Mouse (Mus musculus) adrenal gland, adult 18-20 months (tissue): ENCODE measurements around the gene Nol9. TPM values are rescaled to one million over a fixed set of nuclear protein-coding genes. Genes with fewer than 3 reads are reported as not detected.
A peak's percentile ranks its signal among the peaks of the same experiment; 100 is the strongest.
"Not testable (repeated sequence)": the region's sequence is repeated elsewhere in the genome, so short reads cannot be mapped to it uniquely, and the experiment has no call there.

Source experiments
- DNase-seq, 2 experiments: peaks; one replicate each; pipeline ENCODE4 v3.0.0; 2021 to 2022; ENCODE audit warnings: low spot score in 2 of 2
- total RNA-seq, 2 experiments: library from RNA; stranded (reverse); gene quantifications; 1 replicate in 1 of 2; 2 replicates in 1 of 2; pipeline ENCODE4 v1.2.3; 2021

Nol9 gene
- total RNA-seq, 2 experiments from 2014 or later, result 23.6 to 33.5 TPM

DNA sequence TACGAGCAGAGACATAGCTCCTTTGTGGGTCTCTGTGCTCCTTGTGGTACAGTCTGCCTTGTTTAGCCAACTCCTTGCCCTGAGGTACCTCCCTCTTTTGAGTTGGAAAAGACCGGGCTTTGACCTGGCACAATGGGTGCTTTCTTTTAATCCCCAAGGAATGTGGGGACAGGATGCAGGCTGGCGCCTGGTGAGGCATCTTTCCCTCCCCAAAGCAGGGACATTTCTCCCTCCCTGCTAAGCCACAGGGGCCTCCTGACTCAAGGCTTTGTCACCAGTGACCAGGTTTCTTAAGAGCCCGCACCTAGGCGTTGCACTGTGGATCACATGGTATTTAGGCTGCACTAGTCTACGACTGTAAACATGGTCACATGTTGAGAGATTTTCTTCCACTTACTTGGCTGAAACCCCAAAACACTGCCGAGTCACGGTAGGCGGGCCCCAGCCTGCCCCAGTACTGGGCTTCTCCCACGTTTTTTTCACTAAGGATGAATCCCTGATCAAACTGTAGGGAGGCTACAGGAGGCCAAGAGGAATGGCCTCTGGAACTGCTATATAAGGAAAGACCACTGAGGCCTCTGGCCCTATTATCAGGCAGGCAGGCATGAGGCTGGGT, 28.9 kb upstream of the Nol9 start:
- peak in 1 of 2 experiments; percentile 43 for DNase-seq

DNA sequence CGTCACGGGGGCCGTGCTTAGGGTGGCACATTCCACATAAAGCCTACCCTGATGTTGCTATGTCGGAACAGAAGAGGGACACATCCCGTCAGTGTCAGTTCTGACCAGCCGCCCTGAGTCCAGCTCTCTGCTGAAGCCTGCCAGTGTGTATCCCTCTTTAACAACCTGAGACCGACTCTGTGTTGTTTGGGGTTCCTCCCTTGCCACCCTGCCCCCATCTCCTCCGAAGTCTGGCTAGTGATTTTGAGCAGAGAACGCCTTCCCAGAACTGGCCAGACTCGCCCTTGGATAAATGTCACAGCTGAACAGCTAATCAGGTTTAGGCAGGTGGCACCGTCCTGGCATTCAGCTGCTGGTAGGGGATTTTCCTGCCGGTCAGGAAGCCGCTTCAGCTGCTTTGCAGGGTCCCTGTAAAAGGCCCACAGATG, 28.4 kb upstream of the Nol9 start:
- DNase-seq, result peak in 1 of 2 experiments; percentile 33

DNA sequence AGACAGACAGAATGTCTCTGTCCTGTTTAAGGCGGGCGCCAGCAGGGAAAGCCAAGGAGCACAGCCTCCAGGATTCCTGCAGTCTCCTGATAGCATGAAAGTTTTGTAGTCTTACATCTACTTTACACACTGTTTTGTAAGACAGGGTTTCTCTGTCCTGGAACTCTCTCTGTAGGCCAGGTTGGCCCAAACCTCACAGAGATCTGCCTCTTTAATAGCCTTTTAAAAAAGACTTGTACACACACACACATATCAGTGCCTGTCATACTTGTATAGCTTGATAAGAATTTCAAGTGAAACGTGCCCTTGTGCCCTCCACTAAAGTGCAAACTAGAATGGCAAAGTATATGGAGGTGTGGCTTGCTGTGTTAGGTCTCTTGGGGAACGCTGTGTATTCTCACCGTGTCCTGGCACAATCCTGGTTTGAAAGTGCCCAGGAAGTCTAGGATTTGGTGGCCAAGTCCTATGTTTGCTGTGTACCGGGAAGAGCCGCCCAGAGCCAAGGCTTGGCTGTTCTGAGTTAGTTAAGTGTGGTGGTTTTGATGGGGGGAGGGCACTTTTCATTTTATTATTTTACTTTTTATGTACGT, 27.9 kb upstream of the Nol9 start:
- no peak for DNase-seq

DNA sequence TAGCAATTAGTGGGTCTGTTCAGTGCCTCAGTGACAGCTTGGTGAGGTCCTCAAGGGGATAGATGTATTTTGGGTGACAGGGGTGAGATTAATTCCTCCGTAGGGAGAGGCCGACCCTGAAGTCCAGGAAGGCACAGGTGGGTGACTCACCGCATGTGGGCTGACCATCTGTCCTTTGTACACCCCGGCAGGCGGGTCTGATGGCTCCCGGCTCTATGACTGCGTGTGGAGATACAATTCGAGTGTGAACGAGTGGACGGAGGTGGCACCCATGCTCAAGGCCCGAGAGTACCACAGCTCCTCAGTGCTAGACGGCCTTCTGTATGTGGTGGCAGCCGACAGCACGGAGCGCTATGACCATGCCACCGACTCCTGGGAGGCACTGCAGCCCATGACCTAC, 27.0 kb upstream of the Nol9 start:
- DNase-seq, result no peak

DNA sequence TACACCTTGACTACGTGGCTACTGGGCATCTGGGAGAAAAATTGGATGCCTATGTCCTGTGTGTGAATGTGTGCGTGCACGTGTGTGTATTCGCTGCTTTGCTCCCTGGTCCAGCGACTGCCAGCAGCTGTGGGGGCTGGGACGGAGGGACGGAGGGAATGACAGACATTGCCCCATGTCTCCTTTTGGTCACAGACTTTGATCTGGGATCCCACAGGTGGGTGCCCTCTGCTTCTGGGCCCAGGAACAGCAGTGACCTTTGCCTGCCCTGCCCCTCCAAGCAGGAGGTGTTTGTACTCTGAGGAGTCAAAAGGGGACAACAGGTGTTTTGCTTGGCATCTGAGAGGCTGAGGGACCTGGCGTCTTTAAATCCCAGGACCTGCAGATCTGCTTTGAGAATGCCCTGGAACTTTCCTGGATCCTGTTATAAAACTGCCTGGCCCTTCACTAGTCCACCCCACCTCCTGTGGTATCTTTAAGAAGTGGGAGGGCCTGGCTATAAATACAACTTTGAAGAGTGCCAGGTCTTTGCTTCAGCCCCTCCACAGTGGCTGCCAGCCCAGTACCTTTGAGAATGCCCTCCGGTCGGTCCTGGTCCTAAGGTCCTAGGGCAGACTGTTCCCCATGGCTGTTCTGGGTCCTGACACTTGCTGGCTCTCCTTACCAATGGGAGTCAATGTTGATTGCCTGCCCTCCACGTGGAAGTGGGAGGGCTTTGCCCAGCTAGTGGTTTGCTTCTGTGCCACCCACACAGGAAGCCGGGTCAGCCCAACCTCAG, 25.9 kb upstream of the Nol9 start:
- DNase-seq, result no peak

DNA sequence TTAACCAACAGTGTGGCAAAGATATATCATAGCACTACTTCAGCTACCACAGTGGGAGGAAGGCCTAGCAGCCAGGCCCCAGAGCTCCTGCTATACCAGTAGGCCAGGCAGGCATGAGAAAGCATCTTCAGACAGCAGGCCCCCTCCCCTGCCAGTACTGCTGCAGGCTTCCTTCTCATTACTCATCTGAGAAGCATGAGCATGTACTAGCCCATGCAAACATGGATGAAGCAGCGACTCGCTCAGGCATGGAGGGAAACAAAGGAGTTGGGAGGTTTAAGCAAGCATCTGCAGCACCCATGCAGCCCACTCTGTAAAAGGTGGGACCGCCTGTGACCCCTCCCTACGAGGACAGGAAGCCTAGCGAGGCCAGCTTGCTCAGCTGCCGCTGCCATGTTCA, 20.0 kb upstream of the Nol9 start:
- no peak for DNase-seq

DNA sequence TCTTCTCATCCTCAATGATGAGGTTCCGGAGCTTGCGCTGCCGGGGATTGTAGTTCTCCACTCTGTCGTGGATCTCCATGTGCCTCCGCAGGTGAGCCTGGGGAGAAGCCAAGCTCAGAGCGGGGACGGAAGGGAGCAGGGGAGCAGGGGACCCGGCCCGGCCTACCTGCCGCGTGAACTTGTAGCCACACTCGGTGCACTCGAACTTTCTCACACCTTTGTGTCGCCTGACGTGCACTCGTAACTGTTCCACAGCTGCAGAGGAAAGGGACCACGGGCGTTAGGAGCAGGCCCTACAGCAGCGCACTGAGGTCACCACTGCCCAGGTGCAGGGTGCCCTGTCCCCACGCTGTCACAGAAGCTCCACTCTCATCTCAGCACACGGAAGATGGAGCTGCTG, 19.1 kb upstream of the Nol9 start:
- DNase-seq, result no peak

DNA sequence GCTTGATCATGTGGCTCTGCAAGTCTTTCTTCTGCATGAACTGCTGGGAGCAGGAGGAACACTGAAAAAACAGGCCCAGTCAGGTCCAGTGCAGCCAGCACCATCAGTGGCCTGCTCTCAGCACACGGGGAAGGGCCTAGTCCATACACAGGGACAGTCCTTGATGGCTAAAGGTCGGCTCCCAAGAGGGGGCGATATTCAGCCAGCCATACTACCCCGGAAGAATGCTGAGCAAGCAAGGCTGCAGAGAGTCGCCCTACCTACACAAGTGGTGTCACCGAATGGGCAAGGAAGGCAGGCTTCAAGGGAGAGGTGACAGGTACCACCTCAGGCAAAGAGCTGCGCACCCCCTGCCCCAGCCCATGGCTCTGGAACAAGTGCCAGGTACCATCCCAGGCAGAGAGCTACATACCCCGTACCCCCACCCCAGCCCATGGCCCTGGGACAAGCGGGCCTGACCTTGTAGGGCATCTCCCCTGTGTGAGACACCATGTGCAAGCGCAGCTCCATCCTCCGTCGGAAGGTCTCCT, 17.5 kb upstream of the Nol9 start:
- DNase-seq, result no peak

DNA sequence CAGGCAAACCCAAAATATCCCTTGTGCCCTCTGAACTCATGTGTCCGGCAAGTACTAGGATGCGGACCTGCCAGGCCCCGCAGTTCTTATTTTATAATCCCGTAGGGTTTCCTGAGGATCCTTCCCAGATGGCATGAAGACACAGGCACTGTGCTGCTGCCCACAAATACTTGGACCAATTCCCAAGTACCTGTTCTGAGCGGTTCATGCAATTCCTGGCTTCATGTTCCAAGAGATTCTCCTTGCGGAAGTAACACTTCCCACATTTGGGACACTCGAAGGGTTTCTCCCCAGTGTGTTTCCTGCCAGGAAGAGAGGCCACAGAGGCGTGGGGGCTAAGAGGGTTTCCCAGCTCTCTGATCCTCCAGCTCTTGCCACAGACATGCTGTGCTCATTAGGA, 16.6 kb upstream of the Nol9 start:
- DNase-seq, result no peak

DNA sequence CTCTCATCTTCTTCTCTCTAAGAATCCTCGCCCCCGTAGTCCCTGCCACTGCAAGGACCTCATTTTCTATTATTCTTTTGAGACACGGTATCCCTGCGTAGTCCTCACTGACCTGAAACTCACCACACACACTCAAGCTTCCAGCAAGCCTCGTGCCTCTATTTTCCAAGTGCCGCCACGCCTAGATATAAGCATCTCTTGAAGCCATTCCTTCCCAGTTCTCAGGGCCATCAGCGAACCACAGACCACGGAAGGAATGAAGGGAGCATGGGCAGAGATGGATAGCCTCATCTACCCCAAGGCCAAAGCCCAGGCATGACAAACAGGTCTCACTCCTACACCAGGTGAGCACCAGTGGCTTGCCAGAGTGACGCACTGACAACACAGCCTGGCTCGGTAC, 14.6 kb upstream of the Nol9 start:
- DNase-seq, result no peak

DNA sequence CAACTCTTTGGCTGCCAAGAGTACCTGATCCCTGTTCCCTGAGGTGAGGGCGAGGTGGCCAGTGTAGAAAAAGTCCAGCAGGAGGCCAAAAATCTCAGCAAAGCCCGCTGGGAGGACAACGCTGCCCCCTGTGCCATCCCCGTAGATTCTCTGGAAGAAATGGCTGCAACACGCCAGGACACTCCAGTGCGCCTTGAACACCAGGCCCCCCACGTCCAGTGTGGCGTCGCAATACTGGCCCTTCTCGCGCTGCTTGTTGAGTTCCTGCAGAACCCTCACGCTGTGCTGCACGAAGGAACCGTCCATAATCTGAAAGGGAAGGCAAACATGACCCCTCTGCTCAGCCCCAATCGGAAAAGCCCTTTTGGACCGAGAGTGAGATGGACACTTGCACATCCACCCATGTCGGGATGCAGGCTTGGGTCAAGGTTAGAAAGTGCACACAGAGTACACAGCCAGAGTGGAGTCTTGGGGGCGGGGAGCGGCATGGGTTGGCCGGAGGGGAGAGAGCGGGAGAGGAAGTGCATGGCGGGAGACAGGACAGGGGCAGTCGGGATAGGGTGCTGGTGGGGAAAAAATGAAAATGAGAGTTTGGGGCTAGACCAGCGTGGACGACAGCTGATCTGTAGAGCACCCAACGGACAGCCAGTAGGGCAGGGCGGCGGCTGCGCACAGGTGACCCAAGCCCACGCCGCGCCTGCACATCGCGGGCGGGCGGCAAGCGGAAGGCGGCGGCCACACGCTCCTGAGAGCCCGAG, 12.2 kb upstream of the Nol9 start:
- DNase-seq, result peak; percentile 29 to 45

DNA sequence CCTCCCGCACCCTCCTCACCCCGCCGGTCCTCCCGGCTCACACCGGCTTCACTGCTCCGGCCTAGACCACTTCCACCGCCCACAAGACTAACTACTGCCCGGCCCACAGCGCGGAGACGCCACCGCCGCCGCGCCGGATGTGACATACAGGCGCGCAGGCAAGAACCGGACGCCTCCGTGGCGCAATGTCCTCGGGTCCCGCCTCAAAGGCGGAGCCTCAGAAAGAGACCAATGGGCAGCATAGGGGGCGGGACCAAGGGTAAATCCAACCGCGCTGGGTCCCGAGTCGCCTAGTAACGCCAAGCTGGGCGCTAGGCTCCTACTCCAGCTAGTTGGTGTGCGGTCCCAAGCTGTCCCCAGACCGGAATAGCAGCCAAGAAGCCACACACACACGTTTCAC, 11.6 kb upstream of the Nol9 start, which contains the start of gene Zbtb48:
Gene Zbtb48, minus strand, starts transcription at position 148 of the 400 bp plus-strand sequence.
- DNase-seq, result peak; percentile 92

DNA sequence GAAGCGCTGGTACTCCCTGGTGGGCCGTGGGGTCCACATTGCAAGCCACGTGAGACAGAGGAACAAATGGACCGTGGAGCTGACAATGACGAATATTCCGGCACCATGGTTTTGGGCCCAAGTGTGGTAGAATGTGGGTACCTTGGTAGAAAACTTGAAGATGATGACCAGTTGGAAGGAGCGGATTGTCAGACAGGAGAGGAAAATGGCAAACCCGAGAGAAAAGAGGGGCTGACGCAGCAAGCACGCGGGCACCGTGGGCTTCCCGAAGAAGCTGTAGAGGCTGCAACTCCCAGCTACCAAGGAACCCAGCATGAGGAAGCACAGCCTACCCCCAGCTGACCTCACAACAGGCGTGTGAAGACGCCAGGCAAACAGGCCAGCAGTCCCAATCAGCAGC, 10.7 kb upstream of the Nol9 start:
- no peak for DNase-seq

DNA sequence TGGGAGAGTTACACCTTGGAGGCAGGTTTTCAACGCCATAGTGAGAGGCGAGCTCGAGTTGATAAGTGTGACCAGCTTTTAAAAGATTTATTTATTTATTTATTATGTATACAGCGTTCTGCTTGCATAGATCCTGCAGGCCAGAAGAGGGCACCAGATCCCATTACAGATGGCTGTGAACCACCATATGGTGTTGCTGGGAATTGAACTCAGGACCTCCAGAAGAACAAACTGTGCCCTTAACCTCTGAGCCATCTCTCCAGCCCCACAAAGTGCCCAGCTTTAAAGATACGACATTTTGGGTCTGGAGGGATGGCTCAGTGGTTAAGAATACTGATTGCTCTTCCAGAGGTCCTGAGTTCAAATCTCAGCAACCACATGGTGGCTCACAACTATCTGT, 10.0 kb upstream of the Nol9 start:
- no peak for DNase-seq

DNA sequence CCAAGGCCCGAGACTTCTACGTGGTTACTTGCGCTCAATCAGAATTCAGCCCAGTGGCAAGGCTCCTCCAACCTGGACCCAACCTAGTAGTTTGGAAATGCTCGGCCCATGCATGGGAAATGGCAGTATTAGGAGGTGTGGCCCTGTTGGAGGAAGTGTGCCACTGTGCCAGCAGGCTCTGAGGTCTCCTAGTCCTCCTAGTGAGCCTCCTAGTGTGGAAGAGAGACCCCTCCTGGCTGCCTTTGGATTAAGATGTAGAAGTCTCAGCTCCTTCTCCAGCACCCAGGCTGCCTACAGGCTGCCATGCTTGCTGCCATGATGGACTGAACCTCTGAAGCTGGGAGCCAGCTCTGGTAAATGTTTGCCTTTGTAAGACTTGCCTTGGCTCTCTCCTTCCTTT, 9.1 kb upstream of the Nol9 start:
- DNase-seq, result no peak

DNA sequence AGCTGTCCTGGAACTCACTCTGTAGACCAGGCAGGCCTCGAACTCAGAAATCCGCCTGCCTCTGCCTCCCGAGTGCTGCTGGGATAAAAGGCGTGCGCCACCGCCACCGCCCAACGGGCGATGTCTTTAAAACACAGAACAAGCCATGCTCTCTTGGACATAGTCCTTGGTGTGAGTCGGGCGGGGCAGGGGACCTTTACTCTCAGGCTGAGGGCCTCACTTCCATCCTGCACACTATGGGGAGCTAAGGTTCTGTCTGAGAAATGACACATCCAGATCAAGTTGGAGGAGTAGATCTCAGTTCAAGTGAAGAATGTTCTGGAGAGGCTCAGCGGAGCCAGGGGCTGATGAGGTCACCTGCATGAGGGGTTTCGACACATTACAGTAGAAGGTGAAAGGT, 6.2 kb upstream of the Nol9 start:
- no peak for DNase-seq

DNA sequence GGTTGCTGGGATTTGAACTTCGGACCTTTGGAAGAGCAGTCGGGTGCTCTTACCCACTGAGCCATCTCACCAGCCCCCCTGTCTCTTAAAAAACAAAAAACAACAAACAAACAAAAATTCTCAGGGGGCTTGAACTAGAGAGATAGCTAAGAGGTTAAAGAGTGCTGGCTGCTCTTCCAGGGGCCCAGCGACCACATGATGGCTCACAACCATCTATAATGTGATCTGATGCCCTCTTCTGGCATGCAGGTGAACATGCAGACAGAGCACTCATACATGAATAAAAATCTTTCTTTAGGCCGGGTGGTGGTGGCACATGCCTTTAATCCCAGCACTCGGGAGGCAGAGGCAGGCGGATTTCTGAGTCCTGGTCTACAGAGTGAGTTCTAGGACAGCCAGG, 2.7 kb upstream of the Nol9 start:
- not testable (repeated sequence) for DNase-seq

DNA sequence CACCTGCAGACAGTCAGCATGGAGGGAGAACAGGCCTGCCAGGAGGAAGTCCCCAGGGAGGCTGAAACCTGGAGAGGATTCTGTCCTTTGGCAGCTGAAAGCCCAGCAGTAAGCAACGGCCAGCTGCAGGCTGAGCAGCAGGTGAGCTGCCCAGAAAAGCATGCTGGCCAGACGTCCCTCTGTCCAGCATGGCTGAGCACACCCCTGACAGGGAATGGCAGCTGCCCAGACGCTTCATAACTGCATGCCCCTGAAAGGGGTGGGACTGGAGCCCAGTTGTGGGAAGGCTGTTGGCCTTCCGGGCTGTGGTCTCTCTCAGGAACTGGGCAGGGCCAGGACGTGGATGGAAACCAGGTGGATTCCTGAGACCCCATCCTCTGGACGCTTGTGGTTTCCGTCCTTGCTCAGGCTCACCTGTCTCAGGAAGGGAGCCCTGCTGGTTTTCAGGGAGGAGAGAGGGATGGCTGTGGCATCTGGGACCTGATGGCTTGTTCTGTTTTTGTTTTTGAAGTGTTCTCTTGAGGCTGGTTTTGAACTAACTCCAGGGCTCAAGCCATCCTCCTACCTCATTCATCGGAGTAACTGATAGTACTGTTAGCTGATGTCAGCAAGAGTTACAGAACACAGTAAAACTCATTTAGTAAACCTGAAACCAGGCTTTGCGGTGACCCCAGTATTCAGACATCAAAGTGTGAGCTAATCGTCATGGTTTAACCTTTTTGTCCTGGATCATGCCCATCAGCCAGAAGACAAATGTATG, 716 bp upstream of the Nol9 start, which contains the start of gene Tas1r1:
Gene Tas1r1, minus strand, starts transcription at position 344 of the 760 bp plus-strand sequence.
- no peak for DNase-seq

DNA sequence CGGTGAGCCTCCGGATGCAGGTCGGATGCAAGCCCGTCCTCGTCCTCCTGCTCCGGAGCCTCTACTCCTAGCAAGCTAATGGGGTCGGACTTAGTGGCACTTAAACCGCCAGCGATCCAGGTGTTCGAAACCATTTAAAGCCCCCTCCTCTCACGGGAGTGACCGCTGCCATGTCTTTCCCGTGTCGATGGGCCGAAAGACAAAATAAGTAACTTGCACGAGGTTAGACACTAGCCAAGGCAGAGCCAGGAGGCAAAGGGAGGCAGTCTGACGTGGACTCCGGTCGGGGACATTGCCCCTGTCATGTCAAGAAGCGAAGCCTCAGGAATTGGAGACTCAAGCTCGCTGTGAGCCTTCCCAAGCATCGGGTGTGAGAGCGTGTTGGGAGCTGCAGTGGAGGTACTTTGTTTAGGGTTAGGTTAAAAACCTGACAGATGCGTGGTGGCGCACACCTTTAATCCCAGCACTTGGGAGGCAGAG, 750 bp downstream of the Nol9 start:
- no peak for DNase-seq

DNA sequence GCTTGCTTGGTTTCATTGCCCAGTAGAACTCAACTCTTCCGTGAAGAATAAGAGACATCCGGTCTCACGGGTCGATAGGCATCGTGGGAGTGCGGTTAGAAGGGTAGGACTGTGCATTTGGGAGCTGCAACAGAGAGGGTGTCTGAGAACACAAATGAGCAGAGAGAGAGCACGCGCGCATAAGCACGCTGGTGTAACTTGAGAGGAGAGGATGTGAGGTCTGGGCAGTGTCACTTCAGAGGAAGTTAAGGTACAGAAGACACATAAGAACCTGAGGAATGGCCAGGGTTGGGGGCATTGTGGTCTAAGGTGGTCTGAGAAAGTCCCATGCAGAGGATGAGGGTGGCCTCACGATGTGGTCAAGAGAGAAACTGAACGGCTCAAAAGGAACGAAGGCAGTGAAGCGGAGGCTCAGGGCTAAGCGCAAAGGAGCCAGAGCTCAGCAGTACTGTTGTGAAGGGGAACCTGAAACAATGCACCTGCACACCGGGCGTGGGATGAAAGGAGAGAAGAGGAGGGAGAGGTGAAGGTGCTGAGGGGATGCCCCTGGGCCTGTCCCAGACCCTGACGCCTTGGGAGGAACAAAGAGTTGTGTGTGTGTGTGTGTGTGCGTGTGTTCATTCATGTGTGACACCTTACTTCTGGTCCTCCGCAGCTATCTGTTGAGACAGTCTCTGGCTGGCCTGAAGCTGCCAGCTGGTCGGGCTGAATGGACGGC, 3.0 kb downstream of the Nol9 start:
- no peak for DNase-seq
